Mouse (Mus musculus) neural tube, embryonic 11.5 days (tissue): ENCODE data around the gene Rap1gap2. TPM values are rescaled to one million over a fixed set of nuclear protein-coding genes. Genes with fewer than 3 reads are reported as not detected.

Experiments used
- ATAC-seq: fragments of 200-750 bp; cut with Nextera tagmentation; 2 replicates; pipeline ENCODE4 v1.8.0; 2017; ENCODE audit warnings: moderate number of reproducible peaks, mild to moderate bottlenecking, moderate TSS enrichment, moderate library complexity; ENCODE audit not compliant: insufficient read depth, low FRiP score, low TSS enrichment
- DNase-seq: peaks from one replicate; pipeline ENCODE4 v3.0.0-alpha.2; 2015; ENCODE audit warnings: low spot score
- H3K27ac ChIP-seq: fragments of 300-500 bp; sonication (generic); 2 replicates; pipeline ENCODE4 v1.5.1; 2014; ENCODE audit warnings: low read depth, mild to moderate bottlenecking, low read length
- H3K27me3 ChIP-seq: fragments of 300-500 bp; sonication (generic); 2 replicates; pipeline ENCODE4 v1.6.1; 2014; ENCODE audit warnings: mild to moderate bottlenecking, low read length, mixed read lengths; ENCODE audit not compliant: control insufficient read depth, insufficient read depth
- H3K36me3 ChIP-seq: fragments of 300-500 bp; sonication (generic); 2 replicates; pipeline ENCODE4 v1.6.1; 2014; ENCODE audit warnings: mild to moderate bottlenecking, low read length, moderate library complexity, mixed read lengths; ENCODE audit not compliant: control insufficient read depth, insufficient read depth
- H3K4me1 ChIP-seq: fragments of 300-500 bp; sonication (generic); 2 replicates; pipeline ENCODE4 v1.6.1; 2014; ENCODE audit warnings: low read length, mixed read lengths; ENCODE audit not compliant: control insufficient read depth, insufficient read depth
- H3K4me2 ChIP-seq: fragments of 300-500 bp; sonication (generic); 2 replicates; pipeline ENCODE4 v1.6.1; 2014; ENCODE audit warnings: low read depth, mild to moderate bottlenecking, moderate library complexity
- H3K4me3 ChIP-seq: fragments of 300-500 bp; sonication (generic); 2 replicates; pipeline ENCODE4 v1.5.1; 2014; ENCODE audit warnings: low read depth, low read length
- H3K9ac ChIP-seq: fragments of 300-500 bp; sonication (generic); 2 replicates; pipeline ENCODE4 v1.6.1; 2014; ENCODE audit warnings: mild to moderate bottlenecking, low read length
- H3K9me3 ChIP-seq: fragments of 300-500 bp; sonication (generic); 2 replicates; pipeline ENCODE4 v1.6.1; 2016; ENCODE audit warnings: low read length; ENCODE audit not compliant: control insufficient read depth
- WGBS: fragments of 180-500 bp; shearing (Covaris S2); extraction: QIAGEN DNeasy Blood & Tissue Kit; methylation state at CpG from one replicate; pipeline ENCODE4 v1.1.7; 2014; 5-methylcytosine and 5-hydroxymethylcytosine counted together
- polyA plus RNA-seq: library from polyadenylated mRNA; unstranded; fragments of >200 nt; fragmentation: Nextera tagmentation; extraction: Ambion mirVana; gene quantifications from 2 replicates; pipeline ENCODE4 v1.2.1, GENCODE M21; 2014

Gene Rap1gap2
- polyA plus RNA-seq, 1 experiment from 2014 or later: 3.3 TPM

DNA sequence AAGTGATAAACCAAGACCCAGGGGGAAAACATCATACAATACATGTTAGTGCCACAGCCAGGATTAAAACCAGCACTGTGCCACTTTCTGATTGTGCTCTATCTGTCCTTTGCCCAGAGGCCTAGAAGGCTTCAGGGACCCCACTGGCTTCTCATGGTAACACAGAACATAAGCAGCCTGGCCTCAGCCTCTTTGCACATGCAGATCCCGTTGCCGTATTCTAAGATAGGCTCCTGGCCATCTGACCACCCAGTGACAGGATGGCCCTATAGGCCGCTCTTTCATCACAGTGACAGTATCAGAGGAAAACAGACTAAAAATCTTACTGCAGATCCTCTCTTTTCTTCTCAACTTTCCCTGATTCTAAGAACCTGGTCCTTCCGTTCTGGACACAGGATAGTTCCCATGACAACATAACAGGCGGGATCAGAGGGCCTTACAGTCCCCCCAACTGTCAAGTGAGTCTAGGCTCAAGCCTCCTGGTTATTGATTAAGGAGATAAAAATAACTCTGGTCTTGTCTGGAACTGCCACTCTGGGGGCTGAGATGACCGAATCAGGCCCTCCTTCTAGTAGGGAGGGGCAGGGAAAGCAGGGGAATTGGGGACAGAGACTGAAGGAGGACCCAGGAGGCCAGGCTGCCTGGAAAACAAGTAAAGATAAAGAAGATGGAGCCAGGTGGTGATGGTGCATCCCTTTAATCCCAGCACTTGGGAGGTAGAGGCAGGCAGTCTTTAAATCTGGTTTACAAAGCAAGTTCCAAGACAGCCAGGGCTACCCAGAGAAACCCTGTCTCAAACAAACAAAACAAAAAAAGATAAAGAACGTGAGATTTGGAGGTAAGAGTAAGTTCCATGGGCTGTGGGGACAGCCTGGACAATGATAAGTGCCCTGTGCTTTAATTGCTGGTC lies 21.4 kb upstream of the Rap1gap2 start:
- H3K4me1 ChIP-seq: no peaks in the 10 kb centered on the region
- no peak overlapping the region for H3K4me2 ChIP-seq
- H3K4me3 ChIP-seq: no peak overlapping the region
- no peak for DNase-seq
- no peak for ATAC-seq
- H3K9ac ChIP-seq: no peak overlapping the region
- WGBS: 79% methylated on average over 7 of the region's 7 CpGs
- H3K36me3 ChIP-seq: no peaks in the 10 kb centered on the region
- H3K27ac ChIP-seq: no peak overlapping the region
- peaks cover under 1% of the 10 kb centered on the region; the same call in 1 of the 2 replicates for H3K27me3 ChIP-seq
- no peaks in the 10 kb centered on the region for H3K9me3 ChIP-seq

DNA sequence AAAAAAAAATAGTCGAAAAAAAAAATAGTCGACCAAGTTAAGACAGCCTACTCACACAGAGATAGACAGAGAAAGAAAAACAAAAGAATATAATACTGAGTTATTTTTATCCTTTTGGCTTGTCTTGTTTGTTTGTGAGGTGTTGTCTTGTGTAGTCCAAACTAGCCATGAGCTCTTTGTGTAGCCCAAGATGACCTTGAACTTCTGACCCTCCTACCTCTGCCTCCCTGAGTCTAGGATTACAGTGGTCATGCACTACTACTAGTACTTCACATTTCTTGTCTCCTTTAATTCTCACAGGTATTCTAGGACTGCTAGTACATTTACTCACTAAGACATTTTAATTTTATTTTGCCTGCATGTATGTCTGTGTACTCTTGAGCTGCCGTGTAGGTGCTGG lies 16.8 kb upstream of the Rap1gap2 start:
- 85% methylated on average over 3 of the region's 3 CpGs for WGBS
- Histone ChIP-seq H3K27ac (no peak overlapping the region), H3K4me2 (no peak overlapping the region), H3K36me3 (no peaks in the 10 kb centered on the region), H3K4me1 (no peaks in the 10 kb centered on the region), H3K27me3 (no peaks in the 10 kb centered on the region), H3K4me3 (no peak overlapping the region), H3K9me3 (no peaks in the 10 kb centered on the region), H3K9ac (no peak overlapping the region)
- ATAC-seq (no peak), DNase-seq (no peak)

DNA sequence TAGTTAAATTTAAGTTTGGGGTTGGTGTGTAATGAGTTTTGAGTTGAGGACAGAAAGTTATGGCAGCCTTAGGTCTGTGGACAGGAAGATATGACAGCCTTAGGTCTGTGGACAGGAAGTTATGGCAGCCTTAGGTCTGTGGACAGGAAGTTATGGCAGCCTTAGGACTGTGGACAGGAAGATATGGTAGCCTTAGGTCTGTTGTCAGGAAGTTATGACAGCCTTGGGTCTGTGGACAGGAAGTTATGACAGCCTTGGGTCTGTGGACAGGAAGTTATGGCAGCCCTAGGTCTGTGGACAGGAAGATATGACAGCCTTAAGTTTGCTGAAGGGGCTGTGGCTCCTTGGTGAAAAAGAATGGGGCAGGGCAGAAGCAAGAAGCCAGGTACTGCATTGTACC lies 14.6 kb upstream of the Rap1gap2 start:
- ATAC-seq (no peak), DNase-seq (no peak)
- Histone ChIP-seq H3K4me1 (no peaks in the 10 kb centered on the region), H3K4me3 (no peak overlapping the region), H3K27me3 (peaks cover 8% of the 10 kb centered on the region), H3K9ac (no peak overlapping the region), H3K9me3 (no peaks in the 10 kb centered on the region), H3K27ac (no peak overlapping the region), H3K4me2 (no peak overlapping the region), H3K36me3 (no peaks in the 10 kb centered on the region)

DNA sequence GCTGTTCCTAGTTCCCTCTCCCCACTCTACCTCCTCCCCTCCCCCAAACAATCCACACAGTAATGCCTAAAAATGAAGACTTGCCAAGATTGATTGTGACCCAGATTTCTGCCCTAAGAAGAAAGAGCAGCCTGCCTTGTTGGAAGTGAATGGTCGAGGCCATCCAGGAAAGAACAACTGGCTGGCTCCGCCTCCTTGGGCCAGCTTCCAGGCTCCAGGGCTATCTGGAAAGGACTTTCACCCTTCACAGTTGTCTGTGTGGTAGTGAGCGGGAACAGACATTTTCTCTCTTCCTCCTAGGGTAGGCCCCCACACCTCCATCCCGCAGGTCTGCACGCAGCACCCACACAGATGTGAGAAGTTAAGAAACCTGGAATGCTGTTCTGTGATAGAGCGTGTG lies 13.0 kb upstream of the Rap1gap2 start:
- Histone ChIP-seq H3K4me2 (no peak overlapping the region), H3K4me1 (no peaks in the 10 kb centered on the region), H3K9me3 (no peaks in the 10 kb centered on the region), H3K36me3 (no peaks in the 10 kb centered on the region), H3K27ac (no peak overlapping the region), H3K27me3 (peaks cover 18% of the 10 kb centered on the region), H3K4me3 (no peak overlapping the region), H3K9ac (no peak overlapping the region)
- DNase-seq (no peak), ATAC-seq (no peak)
- WGBS: 75% methylated on average over 6 of the region's 6 CpGs

DNA sequence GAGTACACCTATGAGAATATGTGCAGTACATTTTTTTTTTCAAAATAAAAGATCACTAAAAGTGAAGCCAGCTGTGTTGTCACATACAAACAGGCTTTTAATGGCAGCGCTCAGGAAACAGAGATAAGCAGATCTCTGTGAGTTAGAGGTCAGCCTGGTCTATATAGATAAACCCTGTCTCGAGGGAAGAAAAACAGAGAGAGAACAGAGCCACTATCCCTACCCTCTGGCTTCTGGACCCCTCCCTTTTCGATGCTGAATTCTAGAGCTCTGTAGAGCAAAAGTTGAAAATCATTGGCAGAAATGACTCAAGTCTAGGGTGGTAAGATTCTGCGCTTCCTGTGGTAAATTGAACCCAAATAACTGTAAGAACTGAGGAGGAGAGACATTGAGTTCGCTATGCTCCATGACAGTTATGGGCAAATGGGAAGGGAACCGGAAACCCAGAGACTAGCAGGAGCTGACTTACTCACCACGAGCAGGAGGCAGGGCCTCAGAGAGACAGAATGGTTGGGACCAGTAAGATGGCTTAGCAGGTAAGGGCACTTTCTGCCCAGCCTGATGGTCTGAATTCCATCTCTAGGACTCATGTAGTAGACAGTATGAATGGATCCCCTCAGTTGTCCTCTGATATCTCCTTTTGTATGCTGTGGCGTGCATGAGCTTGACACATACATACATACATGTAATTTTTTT lies 11.4 kb upstream of the Rap1gap2 start:
- no peaks in the 10 kb centered on the region for H3K36me3 ChIP-seq
- no peak for ATAC-seq
- no peak overlapping the region for H3K27ac ChIP-seq
- 80% methylated on average over 8 of the region's 8 CpGs for WGBS
- no peak for DNase-seq
- no peak overlapping the region for H3K9ac ChIP-seq
- H3K9me3 ChIP-seq: no peaks in the 10 kb centered on the region
- no peaks in the 10 kb centered on the region for H3K4me1 ChIP-seq
- no peak overlapping the region for H3K4me3 ChIP-seq
- H3K4me2 ChIP-seq: no peak overlapping the region
- peaks cover 18% of the 10 kb centered on the region for H3K27me3 ChIP-seq

DNA sequence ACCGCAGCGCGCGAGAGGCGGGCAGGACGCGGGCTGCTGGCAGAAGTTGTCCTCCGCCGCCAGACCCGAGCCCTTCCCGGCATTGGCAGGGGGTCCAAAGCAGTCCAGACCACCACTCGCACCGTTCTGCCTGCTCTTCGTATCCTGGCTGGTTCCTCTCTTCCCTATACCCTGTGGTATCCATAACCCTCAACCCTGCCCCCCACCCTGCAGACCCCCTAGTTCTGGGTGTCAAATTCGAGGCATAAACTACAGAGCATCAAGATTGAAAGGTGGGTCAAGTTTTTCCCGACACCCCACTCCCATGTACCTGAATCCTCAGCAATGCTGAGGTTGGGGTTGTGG lies 9.2 kb upstream of the Rap1gap2 start:
- WGBS: 10% methylated on average over 7 of the region's 16 CpGs
- no peaks in the 10 kb centered on the region for H3K9me3 ChIP-seq
- H3K9ac ChIP-seq: peak overlapping the region; percentile 39; the same call in 1 of the 2 replicates
- H3K4me1 ChIP-seq: no peaks in the 10 kb centered on the region
- ATAC-seq (no peak), DNase-seq (no peak)
- H3K36me3 ChIP-seq: no peaks in the 10 kb centered on the region
- H3K27ac ChIP-seq: no peak overlapping the region
- peak overlapping the region; percentile 46 for H3K4me3 ChIP-seq
- peak overlapping the region; percentile 52 for H3K4me2 ChIP-seq
- peaks cover 18% of the 10 kb centered on the region for H3K27me3 ChIP-seq

DNA sequence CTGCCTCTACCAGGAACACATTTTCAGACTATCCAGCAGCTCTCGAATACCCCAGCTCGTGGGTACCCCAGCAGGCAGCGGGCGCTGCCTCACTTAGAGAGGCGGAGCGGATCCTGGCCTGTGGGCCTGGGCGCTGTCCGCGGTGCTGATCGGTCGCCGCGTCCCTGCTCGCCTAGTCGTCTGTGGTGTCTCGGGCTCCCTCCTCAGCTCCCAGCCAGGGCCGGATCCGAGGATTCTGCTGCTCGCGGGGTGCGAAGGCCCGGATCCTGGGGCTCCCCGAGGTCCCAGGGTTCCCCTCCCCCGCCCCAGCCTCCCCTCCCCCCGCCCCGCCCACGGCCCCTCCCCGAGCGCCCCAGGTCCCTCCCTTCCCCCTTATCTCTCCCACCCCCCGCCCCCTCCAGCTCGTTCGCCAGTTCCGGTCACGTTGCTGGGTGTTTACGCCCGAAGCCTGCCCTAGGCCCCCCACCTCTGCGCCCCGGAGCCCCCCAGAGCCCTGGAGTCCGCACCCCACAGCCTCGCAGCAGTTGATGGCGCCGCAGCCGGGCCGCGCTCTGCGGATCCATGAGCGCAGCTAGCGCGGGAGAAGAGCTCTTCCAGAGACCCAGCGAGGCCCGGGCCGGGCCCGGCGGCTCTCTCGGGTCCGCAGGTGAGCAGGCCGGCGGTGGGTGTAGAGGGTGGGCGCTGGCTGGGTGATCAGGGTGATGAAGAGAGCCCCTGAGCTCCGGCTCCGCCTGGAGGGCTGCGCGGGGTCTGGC lies 8.7 kb upstream of the Rap1gap2 start, which contains the start of gene Ccdc92b:
Gene Ccdc92b (plus strand): TSS at position 405 of the 755 bp plus-strand sequence.
- Histone ChIP-seq H3K9me3 (no peaks in the 10 kb centered on the region), H3K36me3 (no peaks in the 10 kb centered on the region), H3K9ac (peak within 1 kb of the TSS; percentile 39), H3K4me1 (no peaks in the 10 kb centered on the region), H3K27ac (no peak within 1 kb of the TSS), H3K4me2 (peak within 1 kb of the TSS; percentile 52), H3K4me3 (peak within 1 kb of the TSS; percentile 46), H3K27me3 (peaks cover 18% of the 10 kb centered on the region)
- 0% methylated on average over 43 of the region's 63 CpGs for WGBS
- peak; percentile 87 for DNase-seq
- ATAC-seq: peak; percentile 73

DNA sequence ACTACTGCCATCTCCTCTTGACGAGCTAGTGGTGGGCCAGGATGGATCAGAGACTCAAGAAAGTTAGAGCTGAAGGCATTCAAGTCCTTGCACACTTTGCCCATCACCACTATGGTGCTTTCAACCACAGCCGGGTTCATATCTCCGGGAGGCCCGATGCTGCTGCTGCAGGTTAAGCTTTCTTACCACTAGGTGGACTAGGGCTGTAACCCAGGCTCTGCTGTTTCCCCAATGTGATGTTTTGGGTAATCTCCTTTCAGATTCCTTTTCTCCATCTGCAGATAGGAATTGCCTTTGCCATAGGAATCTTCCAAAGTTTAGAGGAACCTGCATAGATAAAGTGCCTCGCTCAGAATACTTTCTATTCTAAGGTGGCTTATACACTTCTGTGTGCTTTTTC lies 4.9 kb upstream of the Rap1gap2 start:
- H3K27ac ChIP-seq: no peak overlapping the region
- H3K4me1 ChIP-seq: 0 out of 2 replicates have a peak, but pooled peaks cover 4% of the 10 kb centered on the region
- no peak overlapping the region for H3K4me2 ChIP-seq
- no peak overlapping the region for H3K4me3 ChIP-seq
- ATAC-seq (no peak), DNase-seq (no peak)
- 52% methylated on average over 5 of the region's 5 CpGs for WGBS
- no peaks in the 10 kb centered on the region for H3K9me3 ChIP-seq
- no peaks in the 10 kb centered on the region for H3K36me3 ChIP-seq
- no peak overlapping the region for H3K9ac ChIP-seq
- peaks cover 33% of the 10 kb centered on the region for H3K27me3 ChIP-seq
